Mouse (Mus musculus) thymus, postnatal 25 days (tissue): ENCODE results near the gene Abcg8.

Experiments used
- DNase-seq: peaks from one replicate; pipeline ENCODE4 v3.0.0; 2022

Gene Abcg8

DNA sequence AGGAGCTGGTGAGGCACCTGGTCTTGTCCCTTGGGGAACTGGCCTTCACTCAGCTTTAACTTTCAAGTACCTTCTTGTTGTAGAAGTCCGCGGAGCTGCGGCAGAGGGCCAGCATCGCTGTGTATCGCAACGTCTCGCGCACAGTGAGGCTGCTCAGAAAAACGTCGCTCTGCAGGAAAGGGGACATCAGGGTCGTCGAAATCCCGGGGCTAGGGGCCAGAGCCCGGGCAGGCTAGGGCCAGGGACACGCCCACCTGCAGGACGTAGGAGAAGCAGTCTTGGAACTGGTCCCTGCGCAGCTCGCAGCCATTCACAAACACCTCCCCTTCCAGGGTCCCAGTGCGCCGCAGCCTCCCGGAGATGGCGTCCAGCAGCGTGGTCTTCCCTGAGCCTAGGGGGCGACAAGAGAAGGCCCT, at the start of gene Abcg8:
Abcg8 (plus strand) TSS at position 352 of the 416 bp plus-strand sequence.
- no peak for DNase-seq

DNA sequence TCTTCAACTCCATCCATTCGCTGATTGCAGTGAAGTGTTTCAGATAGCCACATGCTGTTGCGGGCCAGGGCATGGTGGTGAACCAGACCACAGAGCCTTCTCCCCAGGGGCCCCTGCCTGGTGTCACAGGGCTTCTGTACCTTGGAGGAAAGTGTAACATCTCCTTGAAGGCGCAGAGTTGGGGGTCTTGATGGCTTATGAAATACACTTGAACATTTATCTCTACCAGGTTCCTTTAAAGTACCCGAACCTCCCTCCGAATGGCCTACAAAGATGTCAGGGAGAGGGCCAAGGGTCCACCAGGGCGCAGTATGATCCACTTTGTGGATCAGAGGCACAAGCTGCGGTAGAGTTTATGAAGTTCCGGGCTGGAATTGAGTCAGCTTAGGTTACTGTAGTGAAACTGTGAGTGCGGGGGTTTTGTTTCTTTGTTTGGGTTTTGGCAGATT, 49.2 kb upstream of the Abcg8 start:
- no peak for DNase-seq

DNA sequence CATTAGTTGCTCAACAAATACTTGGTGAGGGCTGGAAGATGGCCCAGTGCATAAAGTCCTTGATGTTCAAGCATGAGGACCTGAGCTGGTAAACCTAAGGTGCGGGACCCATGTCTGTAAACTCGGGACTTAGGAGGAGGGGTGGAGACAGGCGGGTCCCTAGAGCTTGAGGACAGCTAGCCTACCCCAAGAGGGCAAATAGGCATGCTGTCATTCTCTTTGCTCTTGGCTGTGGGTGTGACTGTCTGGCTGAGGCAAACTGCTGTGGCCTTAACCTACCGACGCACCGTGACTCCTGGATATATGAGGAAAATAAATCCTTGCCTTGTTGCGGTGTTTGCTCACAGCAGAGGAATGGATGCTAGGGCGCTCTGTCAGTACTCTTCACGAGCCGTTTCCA, 48.4 kb upstream of the Abcg8 start:
- no peak for DNase-seq

DNA sequence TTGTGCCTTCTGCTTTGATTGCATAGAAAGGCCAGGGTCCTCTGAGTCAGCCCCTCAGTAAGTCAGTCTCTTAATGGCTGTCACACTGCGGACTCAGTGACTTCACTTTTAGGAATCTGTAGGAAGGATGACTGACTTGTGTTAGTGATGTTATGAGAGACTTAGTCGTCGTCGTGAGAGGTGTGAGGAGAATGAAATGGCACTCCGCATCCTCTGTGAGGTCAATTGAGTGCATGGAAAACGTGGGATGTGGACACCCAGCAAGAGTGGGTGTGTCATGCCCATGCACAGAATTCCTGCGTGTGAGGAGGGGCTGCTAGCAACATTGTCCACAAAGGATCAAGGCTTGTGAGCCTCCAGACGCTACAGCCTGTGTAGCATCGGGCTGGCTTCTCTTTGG, 47.5 kb upstream of the Abcg8 start:
- DNase-seq = no peak

DNA sequence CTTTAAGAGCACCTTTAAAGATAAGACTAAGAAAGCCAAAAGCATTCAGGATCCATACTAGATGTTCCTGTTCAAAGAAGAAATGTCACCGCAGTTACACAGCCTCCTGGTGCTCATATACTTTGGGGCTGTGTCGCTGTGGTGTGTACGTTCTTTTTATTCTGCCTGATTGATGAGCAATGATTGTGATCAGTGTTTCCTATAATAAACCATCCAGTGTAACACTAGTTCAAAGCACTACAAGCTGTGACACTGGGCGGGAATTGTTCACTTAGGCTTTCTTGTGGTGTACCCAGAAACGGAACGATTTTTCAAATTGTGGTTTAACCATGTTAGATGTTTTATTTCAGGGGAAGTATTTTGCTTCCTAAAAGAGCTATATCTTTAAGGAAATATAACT, 44.3 kb upstream of the Abcg8 start:
- DNase-seq = no peak

DNA sequence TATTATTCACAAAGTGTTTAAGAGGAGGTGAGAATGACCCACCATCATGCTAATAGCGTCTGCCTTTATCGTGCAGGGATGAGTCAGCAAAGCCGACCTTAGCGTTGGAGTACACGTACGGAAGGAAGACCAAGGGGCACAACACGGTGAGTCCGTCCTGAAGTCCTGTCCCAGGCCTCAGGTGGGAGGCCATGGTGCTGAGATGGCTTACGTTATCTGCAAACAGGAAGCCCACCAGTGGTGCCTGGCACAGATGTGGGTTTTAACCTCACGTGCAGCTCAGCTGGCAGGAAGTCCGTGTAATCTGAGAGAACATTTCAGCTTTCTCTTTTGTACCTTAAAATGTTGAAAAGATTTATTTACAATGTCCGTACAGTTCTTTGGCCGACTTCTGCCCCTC, 42.7 kb upstream of the Abcg8 start:
- DNase-seq = peak; percentile 56

DNA sequence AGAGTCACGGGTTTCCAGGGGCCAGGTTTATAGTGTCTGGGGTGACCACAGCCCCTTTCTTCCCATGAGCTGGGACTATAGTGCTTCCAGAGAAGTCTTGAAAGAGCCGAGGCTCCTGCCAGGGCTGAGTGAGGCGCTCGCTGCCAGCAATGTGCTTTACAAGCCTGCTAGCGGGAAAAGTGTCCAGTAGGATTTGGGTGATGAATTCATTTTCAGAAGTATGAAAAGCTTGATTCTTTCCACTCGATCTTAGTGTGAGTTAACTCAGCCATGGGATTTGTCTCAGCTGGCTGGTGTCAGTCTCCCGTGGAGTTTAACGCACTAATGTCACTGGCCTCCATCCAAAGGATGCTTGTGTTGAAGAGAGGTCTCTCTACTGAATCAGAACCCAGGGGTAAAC, 39.8 kb upstream of the Abcg8 start:
- no peak for DNase-seq

DNA sequence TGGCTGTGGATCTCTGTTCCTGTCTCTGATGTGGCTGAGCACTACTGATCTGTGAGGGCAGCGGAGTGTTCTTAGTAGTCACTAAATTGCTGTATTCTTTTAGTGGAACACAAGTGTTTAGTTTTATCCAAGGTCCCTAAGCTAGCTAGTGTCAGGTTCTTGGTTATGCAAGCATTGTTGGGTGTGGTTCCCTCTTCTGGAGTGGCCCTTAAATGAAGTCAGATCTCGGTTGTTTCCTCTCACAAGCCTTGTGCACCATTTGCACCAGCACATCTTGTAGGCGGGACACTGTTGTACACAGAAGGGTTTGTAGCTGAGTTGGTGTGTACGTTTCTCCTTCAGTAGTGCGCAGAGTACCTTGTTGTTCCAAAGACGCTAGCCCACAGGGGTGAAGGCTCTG, 38.1 kb upstream of the Abcg8 start:
- DNase-seq = peak; percentile 14

DNA sequence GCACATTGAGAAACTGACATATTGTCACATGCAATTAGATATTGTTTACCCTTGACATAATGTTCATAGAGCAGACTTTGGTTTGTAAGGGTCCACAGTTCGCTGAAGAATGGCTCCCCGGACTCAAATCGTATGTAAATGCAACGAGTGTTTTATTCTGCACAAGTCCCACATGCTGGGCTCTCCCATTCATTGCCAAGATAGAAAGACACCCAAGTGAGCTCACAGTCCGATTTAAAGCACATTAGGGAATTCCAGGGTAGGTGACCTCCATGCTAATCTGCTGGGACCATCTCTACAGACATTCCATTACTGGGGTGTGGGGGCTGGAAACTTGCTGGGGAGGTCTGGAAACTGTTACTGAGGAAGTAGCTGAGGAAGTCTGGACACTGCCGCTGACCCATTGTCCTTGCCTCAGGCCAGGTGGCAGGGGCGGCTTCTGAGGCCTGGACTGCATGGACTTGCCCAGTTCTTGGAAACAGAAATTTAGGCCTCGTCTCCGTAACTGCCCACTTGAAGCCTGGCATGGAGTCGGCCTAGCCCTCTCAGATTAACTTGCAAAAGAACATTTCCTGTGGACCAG, 36.2 kb upstream of the Abcg8 start:
- no peak for DNase-seq

DNA sequence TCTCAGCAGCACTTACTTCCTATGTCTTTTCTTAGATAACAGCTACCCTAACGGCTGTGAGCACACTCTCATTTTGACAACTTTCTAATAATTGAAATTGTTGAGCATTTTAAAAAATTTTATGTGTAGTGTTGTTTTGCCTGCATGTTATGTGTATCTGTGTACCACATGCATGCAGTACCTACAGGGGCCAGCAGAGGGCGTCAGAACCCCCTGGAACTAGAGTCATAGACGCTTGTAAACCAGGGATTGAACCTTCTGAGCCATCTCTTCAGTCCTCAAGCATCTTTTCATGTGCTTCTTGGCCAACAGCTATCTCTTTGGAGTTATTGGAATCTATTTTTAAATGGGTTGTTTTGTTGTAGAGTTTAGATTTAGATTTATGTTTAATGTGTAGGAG, 34.2 kb upstream of the Abcg8 start:
- peak; percentile 61 for DNase-seq

DNA sequence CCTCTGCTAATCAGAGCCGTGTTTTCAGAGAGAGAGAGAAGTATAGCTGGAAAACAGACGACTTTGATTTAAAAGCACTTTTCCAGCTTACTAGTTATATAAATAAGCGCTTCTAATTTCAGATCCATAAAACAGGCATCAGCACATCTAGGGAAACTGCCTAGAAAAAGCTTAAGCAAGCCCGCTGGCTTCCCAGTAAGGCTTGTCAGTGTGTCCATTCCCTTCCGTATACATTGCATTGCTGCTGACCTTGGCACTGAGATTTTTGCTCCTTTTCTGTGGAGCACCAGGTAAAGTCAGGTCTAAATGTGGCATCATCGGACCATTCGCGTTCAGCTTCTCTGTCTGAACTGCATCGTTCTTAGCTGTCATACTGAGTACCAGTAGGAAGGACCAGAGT, 33.8 kb upstream of the Abcg8 start:
- DNase-seq = no peak

DNA sequence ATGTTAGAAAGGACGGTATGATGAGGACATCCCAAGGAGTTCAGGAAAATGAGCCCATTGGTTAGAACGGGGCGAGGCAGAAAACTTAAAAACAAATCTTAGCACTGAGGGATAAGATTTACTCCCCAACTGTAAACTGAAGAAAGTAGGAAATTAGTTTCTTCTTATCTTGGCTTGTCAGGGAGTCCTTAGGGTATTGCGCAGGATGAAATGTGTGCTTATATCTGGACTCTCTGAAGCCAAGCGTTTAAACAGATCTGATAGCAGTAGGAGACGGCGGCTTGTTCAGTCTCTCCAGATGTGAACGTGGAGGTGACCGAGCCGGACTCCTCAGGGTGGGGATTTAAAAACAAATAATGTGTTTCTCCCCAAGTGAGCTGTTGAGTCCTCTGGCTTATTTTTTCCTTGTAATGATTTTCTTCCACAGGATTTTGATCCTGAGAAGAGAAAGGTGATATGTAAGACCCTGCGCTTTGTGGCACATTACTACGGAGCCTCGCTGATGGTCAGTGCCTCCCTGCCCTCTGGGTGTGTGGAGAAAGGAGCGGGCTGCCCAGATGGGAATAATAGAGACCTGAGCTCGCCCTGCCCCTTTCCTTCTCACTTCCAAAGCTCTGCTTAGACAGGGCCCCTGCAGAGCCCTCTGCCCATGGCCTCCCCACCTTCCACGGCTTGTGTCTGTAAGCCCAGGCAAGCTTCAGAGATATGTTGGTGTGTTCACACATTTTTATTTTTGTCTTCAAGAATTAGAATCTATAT, 31.6 kb upstream of the Abcg8 start:
- no peak for DNase-seq

DNA sequence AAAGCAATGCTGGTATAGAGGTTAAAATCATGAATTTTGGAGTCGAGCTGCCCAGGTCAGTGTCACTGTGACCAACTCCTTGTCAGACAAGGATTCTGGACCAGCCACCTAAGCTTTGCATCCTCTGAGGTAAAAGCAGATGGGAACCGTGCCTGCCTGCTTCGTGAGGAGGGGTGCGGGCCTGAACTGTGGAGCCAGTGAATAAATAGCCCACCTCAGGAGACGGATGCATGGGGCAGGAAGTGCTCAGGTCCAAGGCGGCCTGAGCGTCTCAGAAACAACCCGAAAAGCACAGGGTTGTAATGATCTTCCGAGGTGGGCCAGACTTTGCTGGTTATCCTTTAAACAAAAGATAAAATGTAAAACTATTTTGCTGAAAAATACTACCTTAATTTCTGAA, 31.0 kb upstream of the Abcg8 start:
- DNase-seq = no peak

DNA sequence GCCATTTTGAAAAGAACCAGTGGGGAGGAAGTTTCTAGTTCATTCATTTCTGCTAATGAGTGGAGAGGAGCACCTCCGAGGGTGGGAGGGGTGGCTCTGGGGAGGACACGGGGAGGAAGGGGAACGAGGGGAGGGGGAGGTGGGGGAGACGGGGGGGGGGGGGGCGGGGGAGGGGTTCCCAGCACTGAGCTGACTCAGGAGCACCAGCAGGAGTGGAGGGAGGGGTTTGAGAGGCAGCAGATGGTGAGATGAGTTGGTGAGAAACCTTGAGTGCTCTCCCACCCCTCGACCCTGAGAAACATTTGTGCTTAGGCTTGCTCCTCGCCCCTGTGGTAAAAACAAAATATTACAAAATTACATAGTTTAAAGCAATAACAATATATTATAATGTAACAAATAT, 30.2 kb upstream of the Abcg8 start:
- DNase-seq = no peak

DNA sequence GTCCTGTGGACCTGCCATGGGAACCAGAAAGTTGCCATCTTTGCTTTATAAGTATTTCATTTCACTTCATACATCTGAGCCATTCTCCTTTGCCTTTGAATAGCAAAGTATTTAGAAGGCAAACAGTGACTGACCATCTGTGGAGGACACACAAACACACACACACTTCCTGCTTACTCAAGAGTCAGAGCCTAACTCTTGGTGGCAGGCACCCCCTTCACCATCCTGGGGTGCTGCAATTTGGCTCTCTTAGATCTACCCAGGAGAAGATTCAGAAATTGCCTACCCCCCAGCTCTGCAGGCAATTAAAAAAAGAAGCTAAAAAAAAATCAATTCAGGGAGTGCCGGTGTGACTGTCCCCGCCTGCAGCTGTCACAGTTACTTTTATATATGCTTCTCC, 29.6 kb upstream of the Abcg8 start:
- no peak for DNase-seq

DNA sequence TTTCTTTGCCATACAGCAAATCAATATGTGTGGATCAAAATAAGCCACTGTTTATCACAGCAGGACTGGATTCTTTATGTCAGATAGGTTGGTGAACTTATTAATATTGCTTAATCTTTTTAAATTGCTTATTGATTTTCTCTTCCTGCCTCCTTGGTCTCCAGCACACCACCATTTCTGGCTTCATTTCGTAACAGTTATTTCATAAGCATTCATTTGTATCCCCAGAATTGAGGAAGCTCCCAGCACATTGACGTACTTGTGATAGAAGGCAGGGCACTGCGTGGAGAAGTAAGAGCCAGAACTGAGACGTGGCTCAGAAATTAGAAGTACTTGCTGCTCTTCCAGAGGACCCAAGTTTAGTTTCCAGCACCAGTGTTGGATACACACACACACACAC, 28.5 kb upstream of the Abcg8 start:
- no peak for DNase-seq

DNA sequence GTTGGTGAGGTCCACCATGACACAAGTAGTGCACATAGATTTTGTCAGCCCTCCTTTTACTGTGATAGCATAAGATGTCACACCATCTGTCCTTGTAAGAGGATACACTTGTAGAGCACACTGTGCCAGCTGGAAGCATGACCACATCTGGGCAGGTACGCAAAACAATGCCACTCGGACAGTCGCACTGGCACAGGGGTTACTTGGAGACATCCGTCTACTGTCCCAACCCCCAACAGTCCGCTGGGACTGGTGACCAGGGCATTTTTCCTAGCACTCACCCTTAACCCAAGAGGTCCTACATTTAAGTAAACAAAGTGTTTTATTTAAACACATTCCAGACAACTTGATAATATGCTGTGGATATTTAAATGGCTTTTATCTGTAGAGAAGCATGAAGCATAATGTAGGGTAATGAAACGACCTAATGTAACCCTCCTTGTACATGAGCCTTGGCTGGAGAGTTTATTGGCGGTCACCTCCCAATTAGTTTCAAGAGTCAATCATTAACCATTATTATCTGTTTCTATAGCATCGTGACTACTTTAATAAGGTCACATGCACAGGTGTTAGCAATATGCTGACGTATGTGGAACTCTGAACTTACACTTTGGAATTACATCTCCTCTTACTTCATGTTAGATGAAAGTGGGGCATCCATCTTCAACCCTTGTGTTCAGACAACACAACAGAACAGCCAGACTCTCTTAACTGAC, 25.6 kb upstream of the Abcg8 start:
- DNase-seq = no peak

DNA sequence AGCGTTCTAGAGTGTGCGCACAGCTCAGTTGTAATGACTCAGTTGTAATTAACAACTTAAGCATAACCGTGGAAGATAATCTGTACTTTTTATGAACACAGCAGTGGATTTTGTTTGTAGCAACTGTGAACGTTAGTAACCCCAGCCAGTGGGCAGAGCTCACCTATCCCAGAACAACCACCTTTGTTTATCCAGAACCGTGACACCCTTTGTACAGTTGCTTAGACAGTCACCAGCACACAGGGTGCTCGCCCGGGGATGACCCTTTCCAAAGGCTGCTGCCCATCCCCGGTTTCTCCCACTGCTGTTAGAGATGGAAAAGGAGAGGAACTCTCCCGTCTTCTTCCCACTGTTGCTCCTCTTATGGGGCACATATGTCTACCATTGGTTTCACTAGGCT, 22.6 kb upstream of the Abcg8 start:
- no peak for DNase-seq

DNA sequence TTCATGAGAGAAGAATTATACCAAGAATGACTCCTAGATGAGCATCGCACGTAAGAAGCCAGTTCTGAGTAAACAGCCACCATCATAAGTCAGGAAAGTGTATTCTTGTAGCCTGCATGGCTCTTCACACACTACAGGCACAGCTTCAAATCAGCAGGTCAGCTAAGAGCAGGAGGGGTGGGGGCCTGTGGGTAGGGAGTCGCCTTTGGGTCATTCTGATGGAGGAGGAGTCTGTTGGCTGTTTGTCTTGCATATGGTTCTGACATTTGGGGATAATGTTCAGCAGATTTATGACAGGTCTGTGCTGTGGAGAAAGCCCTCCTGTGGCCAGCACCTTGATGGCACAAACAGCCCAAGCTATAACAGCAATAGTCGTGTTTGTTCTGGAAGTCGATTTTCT, 19.9 kb upstream of the Abcg8 start:
- no peak for DNase-seq

DNA sequence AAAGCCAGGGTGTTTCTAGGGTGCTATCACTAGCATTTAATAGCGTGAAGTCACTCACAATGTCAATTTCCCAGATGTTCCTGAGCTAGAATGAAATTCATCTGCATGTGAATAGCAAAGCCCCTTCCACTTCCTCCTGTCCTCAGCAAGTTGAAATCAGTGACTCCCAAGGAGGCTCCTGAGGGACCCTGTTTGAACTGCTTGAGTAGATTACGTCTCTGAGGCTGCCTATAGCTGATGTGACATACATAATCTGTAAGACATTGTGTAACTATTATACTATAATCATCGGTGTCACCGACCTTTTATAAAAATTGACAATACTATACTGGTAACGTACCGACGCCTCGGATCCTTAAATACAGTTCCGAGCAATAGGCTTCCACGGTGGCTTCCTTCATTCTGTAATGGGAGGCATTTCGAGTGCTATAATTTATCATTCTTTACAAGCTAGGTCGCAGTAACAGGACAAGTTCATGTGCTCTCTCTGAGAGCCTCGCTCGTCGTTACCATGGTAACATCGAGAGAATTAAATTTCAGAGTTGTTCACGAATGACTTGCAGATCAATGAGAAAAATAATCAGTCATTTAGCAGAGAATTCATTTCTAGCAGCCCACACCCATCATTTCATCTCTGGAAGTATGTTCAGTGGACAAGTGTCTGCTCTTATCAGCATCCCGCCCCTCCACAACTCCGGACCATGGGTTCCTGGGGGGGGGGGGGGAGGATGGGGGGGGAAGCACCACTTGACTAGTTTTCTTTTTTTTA, 19.3 kb upstream of the Abcg8 start:
- no peak for DNase-seq

DNA sequence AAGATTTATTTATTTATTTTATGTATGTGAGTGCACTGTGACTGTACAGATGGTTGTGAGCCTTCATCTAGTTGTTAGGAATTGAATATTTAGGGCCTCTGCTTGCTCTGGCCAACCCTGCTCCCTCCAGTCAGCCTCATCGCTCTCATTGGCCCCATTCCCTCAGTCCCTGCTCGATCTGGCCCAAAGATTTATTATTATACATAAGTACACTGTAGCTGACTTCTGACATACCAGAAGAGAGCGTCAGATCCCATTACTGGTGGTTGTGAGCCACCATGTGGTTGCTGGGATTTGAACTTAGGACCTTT, 18.7 kb upstream of the Abcg8 start:
- no peak for DNase-seq

DNA sequence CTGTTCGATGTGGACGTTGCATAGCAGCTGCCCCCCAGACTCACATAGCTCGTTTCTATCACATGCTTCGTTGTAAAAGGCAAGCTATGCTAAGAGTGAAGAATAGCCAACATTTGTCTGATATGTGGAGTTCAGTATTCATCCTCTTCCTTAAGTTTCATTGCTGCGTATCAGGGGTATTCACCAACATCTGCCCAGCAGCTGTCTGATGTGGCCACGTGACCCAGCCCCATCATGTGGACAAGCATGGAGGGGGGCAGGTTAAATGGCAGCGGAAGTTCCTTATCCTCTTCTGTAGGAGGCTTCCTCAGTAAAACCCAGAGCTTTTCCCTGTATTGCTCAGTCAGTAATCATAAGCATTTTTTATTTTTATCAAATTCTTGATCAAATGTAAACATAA, 18.3 kb upstream of the Abcg8 start:
- no peak for DNase-seq

DNA sequence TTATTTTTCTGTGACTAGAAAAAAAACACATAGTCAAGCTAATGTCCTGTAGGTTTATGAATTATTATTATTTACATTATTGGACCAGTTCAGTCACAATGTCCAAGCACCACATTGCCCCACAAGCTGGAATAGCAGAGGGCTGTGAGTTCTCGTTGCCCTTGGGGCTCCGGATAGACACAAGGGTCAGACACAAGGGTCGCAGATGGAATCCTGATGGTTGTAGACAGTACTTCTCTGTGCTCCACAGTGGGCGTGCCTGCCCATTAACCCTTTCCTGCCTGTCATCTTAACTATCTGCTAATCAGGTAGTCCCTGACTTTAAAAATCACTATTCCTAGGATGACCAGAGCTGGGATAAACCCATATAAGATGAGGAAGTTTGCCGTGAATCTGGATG, 17.9 kb upstream of the Abcg8 start:
- no peak for DNase-seq

DNA sequence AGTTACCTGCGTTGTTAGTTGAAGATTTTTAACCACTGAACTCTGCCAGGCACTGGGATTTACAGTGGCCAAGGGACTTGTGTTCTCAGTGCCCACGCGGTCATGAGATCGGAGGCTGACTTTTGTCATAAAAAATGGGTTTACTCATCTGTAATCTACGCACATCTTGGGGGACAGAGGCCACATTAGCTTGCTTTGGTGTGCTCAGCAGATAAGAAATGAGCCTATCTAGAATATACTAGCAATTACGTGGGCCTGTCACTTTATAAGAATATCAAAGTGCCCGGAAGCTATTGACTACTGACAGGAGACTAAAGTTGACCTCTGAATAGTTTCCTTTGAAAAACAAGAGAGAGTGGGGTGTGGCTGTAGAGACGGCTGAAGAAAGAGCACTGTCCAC, 17.2 kb upstream of the Abcg8 start:
- DNase-seq = no peak
